Mouse (Mus musculus) erythroblast, adult 5-6 weeks (primary cell): ENCODE results near the gene Iqcf3. TPM values are rescaled to one million over a fixed set of nuclear protein-coding genes. Genes with fewer than 3 reads are reported as not detected.
A peak's percentile ranks its signal among the peaks of the same experiment; 100 is the strongest.
"Not testable (repeated sequence)": the region's sequence is repeated elsewhere in the genome, so short reads cannot be mapped to it uniquely, and the experiment has no call there.

Experiments
- ATAC-seq: replicated peaks from 2 replicates; pipeline ENCODE4 v1.8.0; 2016; ENCODE audit warnings: moderate number of reproducible peaks, mild to moderate bottlenecking, moderate TSS enrichment, inconsistent platforms; ENCODE audit not compliant: poor library complexity, low FRiP score, severe bottlenecking
- total RNA-seq, 2 experiments: library from RNA; stranded (forward) in 1 of 2; stranded (reverse) in 1 of 2; fragments of 150-400 nt in 1 of 2; fragments of 200-764, 138-1000 nt in 1 of 2; gene quantifications; 2 replicates each; pipeline versions ENCODE4 v1.2.3 to v1.2.4; 2015 to 2017; ENCODE audit warnings: low replicate concordance in 2 of 2

Iqcf3 gene
- total RNA-seq, 2 experiments from 2014 or later, result not detected

DNA sequence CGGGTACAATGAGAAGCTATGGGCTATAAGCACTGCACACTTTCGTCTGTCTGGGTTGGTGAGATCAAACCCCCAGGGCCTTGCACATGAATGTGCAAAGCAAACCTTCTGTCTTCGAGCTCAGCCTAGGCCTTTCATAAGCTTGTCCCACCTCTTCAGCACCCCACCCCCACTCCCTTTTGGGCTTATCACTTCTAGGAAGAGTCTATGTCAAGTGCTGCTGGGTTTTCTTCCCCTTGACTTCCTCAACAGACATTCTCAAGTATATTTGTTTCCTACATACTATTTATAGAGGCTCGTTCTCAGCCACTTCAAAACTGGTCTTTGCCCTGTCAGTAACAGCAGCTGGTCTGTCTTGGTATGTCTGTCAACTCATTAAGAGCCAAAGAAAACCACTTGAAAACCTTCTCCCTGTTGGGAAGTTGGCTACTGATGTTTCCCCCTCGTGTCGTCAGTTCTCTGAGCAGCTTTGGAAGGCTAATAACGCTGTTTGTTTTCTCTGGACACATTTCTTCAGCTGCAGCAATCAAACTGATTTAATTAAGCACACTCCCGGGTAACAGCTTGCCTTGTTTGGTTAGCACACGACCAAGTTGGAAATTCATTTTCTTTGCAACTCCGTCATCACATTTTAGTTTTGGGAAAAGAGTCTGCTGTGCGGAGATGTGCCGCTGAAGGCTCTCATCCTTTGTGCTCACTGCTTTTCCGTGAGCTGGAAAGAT lies 48.5 kb downstream of the Iqcf3 start:
- ATAC-seq, result no peak

DNA sequence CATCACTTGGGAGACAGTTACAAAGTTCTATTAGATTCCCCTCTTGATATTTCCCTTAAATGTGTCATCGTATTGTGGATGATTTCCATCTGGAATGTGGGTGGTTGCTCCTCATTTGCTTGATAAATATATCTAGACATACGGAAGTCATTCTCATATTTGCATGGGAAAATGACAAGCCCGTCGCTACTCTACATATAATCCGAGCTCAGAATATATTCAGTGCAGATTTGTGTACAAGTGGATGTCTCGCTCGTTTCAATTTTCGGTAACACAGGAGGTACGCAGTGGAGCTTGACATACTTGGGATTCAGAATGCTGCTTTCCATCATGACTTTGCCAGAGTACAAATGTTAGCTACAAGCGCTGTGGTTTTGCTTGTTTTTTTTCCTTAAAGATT lies 52.1 kb downstream of the Iqcf3 start:
- ATAC-seq, result no peak

DNA sequence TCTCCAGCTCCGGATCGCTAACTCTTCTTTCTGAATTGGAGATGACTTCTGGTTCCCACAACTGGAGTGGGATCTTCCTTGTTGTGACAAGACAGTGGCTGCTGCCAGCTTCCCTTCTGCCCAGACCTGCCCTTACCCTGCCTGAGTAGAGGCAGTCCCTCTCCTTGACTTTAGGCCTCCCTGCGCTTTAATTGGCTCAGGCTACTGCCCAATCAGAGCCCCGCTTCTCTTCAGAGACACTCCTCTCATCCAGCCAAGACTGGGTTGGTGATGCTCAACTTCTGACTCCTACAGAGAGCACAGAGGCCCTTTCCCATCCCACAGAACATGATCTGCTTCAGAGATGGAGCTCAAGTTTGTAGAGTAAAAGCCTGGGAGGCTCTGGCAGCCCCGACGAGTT lies 57.2 kb downstream of the Iqcf3 start:
- no peak for ATAC-seq

DNA sequence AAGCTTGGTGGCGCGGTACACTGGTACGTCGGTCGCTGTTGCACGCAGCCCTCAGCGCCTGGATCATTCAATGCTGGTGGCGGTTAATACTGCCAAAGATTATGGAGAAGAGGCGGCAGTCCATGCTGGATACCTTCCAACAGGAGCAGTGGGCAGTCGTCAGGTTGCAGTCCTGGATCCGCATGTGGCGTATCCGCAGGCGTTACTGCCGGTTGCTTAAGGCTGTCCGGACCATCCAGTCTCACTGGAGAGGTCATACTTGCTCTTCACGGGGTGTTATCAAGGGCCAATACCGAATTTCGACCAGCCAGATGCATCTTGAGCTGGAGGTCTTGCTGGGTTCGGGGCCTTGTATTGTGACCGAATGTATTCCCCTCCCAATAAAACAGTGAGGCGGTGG lies 59.6 kb downstream of the Iqcf3 start:
- ATAC-seq, result no peak

DNA sequence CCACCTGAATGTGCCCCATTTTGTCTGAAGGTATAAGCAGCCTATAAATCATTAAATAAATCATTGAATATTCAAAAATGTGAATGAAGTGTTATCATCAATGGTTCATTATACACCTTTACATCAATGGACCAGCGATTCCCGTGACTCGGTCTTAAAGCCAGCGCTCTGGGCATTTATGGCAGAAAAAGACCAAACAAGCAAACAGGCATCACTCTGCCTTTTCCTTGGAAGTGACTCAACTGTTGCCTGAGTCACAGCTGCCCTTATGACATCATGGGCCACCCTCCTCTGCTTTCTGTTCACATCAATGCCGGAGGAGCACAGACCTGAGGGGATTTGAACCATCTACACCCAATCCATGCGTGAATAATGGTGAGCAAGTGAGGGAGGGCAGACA lies 61.8 kb downstream of the Iqcf3 start, which contains the start of gene Iqcf1:
TSS of gene Iqcf1 (plus strand) at position 301 of the 400 bp plus-strand sequence.
- ATAC-seq, result no peak

DNA sequence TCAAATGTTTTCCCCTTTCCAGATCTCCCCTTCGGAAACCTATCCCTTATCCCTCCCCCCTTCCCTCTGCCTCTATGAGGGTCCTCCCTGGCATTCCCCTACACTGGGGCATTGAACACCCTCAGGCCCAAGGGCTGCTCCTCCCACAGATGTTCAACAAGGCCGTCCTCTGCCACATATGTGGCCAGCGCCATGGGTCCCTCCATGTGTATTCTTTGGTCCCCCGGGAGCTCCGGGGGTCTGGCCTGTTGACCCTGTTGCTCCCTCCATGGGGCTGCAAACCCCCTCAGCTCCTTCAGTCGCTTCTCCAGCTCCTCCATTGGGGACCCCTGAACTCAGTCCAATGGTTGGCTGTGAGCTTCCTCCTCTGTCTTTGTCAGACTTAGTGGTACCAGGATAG lies 73.8 kb downstream of the Iqcf3 start:
- not testable (repeated sequence) for ATAC-seq

DNA sequence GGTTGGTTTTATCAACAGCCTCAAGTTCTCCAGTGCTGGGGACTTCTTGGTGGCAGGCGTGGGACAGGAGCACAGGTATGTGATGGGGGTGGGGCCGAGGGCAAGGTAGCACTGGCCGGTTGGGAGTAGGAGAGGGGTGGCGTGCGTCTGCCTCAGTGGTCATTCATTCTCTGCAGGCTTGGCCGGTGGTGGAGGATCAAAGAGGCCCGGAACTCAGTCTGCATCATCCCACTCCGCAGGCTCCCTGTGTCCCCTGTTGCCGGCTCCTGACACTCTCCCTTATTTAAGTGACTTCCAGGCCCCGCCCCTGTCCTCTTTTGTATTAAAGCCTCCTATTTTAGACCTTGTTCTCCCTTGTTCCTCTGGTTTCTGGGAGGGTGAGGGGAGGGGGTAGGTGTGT lies 76.4 kb downstream of the Iqcf3 start:
- no peak for ATAC-seq

DNA sequence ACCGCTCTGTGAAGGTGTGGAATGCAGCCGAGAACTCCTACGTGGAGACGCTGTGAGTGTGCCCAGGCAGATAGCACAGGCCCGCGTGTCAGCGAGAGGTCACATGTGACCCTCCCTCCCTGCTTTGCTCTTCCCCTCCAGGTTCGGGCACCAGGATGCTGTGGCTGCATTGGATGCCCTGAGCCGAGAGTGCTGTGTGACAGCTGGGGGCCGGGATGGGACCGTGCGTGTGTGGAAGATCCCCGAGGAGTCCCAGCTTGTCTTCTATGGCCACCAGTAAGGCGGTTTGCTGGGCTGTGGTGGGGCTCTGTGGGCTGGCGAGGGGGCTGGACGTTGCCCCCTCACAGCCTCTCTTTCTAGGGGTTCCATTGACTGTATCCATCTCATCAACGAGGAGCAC lies 77.8 kb downstream of the Iqcf3 start:
- ATAC-seq, result no peak

DNA sequence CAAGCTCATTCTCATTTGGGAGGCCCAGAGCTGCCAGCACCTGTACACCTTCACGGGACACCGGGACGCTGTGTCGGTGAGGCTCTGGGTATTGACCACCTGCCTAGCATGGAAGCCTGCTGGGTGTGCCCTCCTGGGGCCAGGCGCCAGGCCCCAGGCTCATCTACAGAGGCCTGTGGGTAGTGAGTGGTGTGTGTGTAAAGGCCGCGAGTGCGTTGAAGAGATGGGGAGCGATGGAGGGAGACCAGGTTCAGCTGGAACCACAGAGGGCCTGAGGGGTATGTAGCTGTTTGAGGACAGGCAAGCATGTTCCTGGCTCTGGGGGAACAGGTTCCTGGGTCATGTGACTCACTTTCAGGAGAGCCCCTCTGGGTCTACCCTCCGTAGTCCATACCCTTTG lies 78.3 kb downstream of the Iqcf3 start:
- no peak for ATAC-seq

DNA sequence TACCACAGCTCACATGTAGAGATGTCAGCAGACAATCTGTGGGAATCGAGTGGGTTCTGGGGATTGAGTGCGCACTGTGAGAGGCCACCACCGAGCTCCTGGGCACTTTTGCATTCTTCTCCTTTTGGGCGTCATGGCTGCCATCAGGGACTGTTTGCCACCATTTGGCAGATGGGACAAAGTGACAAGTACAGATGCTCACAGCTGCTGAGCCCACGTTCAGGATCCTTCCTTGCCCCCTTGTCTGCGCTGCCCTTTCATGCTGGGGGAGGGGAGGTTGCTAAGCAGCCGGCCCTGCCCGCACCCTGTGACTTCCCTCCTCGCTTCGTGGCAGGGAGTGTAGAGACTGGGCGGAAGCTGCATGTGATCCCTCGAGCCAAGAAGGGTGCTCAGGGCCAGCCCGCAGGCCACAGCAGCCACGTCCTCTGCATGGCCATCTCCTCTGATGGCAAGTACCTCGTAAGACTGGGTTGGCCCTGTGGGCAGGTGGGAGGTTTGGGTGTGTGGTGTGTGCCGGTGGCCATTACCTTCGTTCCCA lies 78.8 kb downstream of the Iqcf3 start:
- ATAC-seq, result no peak

DNA sequence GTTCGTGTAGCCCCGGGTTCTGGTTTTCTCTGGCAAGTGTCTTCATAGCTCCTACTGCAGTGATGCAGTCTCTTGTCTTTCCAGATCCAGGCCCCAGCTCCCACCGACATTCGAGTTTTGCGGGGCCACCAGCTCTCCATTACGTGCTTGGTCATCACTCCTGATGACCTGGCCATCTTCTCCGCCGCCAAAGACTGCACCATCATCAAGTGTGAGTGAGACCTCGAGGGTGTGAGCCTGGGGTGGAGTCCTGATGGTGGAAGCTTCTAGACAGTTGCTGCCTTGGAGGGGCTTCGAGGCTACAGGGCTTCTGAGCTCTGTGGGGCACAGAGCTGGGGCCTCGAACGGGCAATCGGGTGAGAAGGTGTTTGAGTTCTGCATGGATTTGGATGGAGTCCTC lies 79.8 kb downstream of the Iqcf3 start:
- ATAC-seq, result no peak

DNA sequence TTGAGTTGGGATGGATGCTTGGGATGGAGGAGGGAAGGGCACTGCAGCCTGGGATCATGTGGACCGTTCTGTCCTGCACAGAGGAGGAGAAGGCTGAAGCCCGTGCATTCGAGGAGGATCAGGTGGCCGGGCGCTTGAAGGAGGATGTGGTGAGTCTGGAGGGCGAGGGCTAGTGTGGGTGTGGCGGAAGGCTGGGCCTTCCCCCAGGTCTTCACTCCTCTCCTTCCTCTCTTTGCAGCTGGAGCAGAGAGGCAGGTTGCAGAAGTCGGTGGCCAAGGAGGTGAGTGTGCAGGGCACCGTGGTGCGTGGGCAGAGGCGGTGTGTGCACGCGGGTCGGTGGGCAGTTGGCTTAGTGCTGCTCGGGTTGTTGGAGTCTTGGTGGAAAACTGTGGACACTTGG lies 80.4 kb downstream of the Iqcf3 start:
- ATAC-seq, result no peak

DNA sequence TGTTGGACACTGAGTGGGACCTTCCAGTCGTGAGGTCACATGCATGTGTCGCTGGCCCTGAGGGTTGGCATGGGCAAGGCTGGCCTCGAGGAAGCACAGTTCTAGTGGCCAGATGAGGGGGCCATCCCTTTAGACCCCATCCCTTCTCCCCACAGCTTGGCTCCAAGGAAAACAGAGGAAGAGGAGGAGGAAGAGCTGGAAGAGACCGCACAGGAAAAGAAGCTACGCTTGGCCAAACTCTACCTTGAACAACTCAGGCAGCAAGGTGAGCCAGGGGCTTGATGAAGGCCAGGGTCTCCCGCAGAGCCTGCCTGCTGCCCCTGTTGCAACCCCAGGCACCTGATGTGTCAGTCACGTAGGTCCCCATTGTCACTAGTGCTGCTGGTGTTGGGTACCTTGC lies 80.9 kb downstream of the Iqcf3 start:
- no peak for ATAC-seq

DNA sequence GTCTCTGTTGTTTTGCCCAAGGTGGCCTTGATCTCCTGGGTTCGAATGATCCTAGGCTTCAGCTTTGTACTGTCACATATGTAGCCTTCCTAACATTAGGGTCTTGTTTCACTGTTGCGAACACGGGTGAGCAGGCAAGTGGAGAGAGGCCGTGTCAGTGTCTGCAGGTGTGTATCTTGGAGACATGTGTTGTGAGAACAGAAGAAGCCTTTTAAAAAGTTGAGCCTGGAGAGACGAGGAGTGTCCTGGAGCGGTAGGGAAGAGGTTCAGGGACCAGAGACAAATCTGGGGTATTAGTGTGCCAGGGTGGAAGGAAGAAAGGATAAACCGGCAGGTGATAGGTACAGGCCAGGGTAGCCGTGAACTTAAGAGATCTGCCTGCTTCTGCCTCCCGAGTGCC lies 83.3 kb downstream of the Iqcf3 start:
- ATAC-seq, result no peak

DNA sequence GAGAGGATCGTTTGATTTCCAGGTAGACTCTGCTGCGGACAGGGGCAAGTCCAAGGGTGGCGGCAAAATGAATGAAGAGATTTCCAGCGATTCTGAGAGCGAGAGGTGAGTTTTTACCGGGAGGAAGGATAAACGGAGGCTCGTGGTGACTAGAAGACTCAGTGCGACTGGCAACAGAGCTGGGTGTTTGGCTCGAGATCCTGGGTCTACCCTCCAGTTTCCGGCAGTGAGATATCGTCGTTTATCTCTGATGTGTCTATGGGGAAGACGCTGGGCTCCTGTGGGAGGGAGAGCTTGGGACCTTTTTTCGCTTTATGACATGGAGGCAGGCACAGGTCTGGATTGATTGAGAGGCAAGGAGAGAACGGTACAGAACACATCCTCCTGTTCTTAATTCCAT lies 83.8 kb downstream of the Iqcf3 start:
- ATAC-seq, result no peak

DNA sequence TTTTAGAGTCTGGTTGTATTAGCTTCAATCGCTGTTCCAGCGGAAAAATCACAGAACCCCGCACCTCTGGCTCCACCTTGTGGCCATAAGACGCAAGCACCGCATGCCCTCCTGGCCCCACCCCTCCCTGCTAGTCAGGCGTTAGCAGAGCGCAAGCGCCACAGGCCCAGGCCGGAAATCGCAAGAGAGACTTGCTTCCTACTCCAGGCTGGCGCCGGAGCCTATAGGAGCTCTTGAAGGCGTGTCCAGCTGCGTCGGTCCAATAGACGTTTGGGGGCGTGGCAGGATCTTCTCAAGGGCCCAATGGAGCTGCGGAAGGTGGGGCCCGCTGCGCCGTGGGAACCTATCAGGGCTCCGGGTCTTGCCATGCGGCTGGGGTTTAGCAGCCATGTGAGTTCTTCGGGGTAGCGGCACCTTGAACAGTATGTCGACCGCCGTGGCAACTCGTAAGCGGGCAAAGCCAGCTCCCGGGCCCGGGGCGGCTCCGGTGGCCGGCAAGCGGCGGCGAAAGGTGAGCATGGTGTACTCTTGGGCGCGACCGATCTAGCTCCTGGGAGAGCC lies 84.4 kb downstream of the Iqcf3 start, which contains the start of gene Parp3:
TSS of gene Parp3 (minus strand) at position 26 of the 561 bp plus-strand sequence.
- peak; percentile 98 for ATAC-seq

DNA sequence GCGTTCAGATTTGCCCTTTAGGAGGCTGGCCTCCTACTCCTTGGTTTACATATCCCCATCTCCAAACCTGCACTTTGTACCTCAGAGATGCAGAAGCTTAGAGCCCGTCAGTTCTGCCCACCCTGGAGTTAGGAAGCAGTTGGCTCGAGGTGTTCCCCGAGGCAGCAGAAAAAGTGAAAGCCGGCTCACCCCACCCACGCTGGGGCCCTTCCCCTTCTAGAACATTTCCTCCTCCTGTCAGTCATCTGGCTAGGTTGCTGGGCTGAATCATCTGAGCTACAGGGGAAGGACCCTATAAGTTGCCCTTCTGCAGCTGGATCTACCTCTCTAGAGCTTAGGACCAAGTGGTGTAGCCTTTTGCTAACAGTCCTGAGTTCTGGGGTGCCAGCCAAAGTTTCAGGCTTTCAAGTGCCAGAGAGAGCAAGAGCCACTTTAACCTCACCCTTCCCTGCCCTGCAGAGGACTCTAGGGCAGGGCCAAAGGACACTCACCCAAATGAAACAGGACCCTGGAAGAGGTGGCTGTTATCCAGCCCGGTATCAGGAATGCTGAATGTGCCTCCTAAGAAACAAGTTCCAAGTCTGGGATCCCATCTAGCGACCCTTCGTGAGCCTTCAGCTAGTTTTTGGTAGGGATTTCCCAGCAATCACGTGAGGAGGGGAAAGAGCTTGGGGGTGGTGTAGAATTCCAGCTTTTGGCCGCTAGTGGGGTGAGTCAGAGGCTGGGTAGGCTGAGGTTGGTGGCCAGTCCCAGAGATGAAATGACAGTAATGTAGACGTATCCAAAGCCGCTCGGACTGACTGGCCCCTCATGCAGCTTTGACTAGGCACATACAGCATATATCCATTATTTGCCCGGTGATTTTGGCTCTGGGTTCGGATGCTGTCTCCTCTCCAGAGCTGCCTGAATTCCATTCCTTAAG lies 85.2 kb downstream of the Iqcf3 start:
- ATAC-seq, result no peak; the same call in 1 of the 2 replicates

DNA sequence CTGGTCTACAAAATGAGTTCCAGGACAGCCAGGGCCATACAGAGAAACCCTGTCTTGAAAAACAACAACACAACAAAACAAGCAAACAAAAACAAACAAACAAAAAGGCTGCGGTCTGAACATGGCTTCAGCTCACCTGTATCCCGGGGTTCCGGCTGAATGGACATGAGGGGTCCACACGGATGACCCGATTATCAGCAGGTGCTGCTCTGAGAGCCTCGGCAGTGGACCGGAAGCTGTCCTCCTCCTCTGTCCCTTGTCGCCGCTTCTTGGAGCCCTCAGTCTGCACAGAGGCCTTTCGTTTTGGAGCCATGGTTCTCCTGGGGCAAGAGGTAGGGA lies 85.8 kb downstream of the Iqcf3 start, which contains the start of gene Rrp9:
TSS of gene Rrp9 (plus strand) at position 301 of the 339 bp plus-strand sequence.
- no peak for ATAC-seq

DNA sequence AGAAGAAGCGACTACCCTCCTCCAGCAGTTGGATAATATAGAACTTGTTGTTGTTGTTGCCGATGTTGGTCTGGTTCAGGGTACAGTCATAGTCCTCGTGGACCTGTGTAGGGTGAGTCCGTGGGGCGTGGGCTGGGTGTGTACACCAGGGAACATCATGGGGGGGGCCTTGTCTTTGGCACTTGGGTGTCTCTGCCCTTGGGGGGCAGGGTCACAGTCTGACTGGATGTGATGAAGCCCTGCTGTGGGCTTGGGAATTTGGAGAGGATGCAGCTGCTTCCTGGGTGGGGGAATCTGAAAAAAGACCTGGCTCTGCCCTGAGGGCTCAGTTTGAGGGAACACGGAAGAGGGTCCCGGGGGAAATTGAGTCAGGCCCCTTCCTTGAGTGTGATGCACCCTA lies 86.4 kb downstream of the Iqcf3 start:
- ATAC-seq, result no peak

DNA sequence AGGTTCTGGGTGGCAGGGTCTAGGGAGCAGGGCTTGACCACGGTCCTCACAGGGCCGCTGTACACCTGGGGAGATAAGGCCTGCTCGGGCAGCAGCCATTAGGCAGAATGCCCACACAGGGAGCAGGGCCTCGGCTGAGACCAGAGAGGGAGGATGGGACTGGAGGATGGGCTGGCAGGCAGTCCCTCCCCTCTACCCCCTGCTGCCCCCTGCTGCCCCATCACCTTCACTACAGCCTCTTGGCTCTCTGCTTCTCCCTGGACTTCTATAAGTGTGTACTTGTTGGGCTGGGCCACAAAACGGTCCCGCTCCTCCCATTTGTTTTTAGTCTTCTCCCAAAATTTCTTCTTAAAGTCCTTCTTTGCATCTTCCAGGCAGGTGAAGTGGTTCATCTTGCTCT lies 87.0 kb downstream of the Iqcf3 start:
- ATAC-seq, result no peak

DNA sequence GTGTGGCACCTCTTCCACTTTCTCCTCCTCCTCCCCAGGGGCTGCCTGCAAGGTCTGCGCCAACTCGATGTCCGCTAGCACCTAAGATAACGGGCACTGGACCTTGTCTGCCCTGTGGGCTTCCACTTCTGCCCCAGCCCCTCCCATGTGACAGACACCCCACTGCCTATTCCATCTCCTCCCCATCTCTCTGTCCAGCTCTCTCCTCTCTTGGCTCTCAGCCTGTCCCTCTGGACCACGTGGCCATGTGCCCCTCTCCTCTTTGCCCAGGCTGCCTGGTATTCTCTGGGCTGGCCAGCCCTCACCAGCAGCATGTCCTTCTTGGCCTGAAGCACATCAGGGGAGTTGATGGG lies 87.7 kb downstream of the Iqcf3 start:
- no peak for ATAC-seq
